Mouse (Mus musculus) midbrain, postnatal 0 days (tissue): ENCODE measurements at regions not wholly inside any gene's neighbourhood (a gene's known extent, or its start where the extent isn't known, plus 50 kb on each side); places are given as distances from the start of the nearest gene placed in this dataset.

ENCODE experiments used
- ATAC-seq: fragments of 200-750 bp; cut with Nextera tagmentation; 2 replicates; pipeline ENCODE4 v1.8.0; 2017; ENCODE audit warnings: moderate number of reproducible peaks, mild to moderate bottlenecking, moderate TSS enrichment, moderate library complexity; ENCODE audit not compliant: low FRiP score
- DNase-seq: peaks from one replicate; pipeline ENCODE4 v3.0.0-alpha.2; 2015; ENCODE audit warnings: low spot score
- H3K27ac ChIP-seq: fragments of 300-500 bp; sonication (generic); 2 replicates; pipeline ENCODE4 v1.5.1; 2014; ENCODE audit warnings: low read depth, mild to moderate bottlenecking, low read length, mixed read lengths
- H3K27me3 ChIP-seq: fragments of 300-500 bp; sonication (generic); 2 replicates; pipeline ENCODE4 v1.6.1; 2014; ENCODE audit warnings: low read length, control low read depth, mixed read lengths; ENCODE audit not compliant: insufficient read depth
- H3K36me3 ChIP-seq: fragments of 300-500 bp; sonication (generic); 2 replicates; pipeline ENCODE4 v1.6.1; 2014; ENCODE audit warnings: low read length, control low read depth, mixed read lengths; ENCODE audit not compliant: insufficient read depth
- H3K4me1 ChIP-seq: fragments of 300-500 bp; sonication (generic); 2 replicates; pipeline ENCODE4 v1.6.1; 2014; ENCODE audit warnings: mild to moderate bottlenecking, control low read depth, antibody characterized with exemption, low read length, mixed read lengths; ENCODE audit not compliant: insufficient read depth
- H3K4me2 ChIP-seq: fragments of 300-500 bp; sonication (generic); 2 replicates; pipeline ENCODE4 v1.6.1; 2014; ENCODE audit warnings: low read depth, mild to moderate bottlenecking, low read length, mixed read lengths; ENCODE audit not compliant: poor library complexity, severe bottlenecking
- H3K4me3 ChIP-seq: fragments of 300-500 bp; sonication (generic); 2 replicates; pipeline ENCODE4 v1.5.1; 2014; ENCODE audit warnings: low read depth, mild to moderate bottlenecking, low read length, moderate library complexity
- H3K9ac ChIP-seq: fragments of 300-500 bp; sonication (generic); replicated peaks from 2 replicates; pipeline ENCODE4 v1.6.1; 2014; ENCODE audit warnings: mild to moderate bottlenecking, low read length, moderate library complexity, mixed read lengths; ENCODE audit not compliant: poor library complexity, severe bottlenecking
- H3K9me3 ChIP-seq: fragments of 300-500 bp; sonication (generic); 2 replicates; pipeline ENCODE4 v1.6.1; 2016; ENCODE audit warnings: low read length, control low read depth
- CTCF ChIP-seq: IDR thresholded peaks from 2 replicates; pipeline ENCODE4 v1.5.1; 2016; ENCODE audit warnings: antibody characterized with exemption, mild to moderate bottlenecking
- WGBS: fragments of 180-500 bp; shearing (Covaris S2); extraction: QIAGEN DNeasy Blood & Tissue Kit; methylation state at CpG from one replicate; pipeline ENCODE4 v1.1.7; 2014; 5-methylcytosine and 5-hydroxymethylcytosine counted together

DNA sequence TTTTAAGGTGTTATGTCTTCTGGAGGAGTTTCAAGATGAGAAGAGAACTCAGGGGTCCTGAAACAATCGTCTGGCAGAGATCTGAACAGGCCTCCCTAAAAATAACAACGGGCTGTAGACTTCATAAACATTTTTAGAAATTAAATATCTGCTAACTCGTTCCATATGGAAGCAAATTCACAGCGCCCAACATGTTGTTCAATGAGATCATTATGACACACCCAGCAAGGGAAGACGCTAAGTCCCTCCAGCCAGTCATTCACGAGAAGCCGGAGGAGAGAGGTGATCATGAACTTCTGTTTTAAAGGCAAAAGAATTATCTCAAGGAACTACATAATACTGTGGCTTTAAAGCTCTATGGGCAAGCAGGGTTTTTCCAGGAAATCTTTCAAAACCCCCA, 334.8 kb downstream of the Efna5 start:
- no peak overlapping the region for H3K9ac ChIP-seq
- H3K27ac ChIP-seq, result no peak overlapping the region
- H3K27me3 ChIP-seq, result no peaks in the 10 kb centered on the region
- no peaks in the 10 kb centered on the region for H3K4me1 ChIP-seq
- ATAC-seq, result no peak
- WGBS, result 86% methylated on average over 7 of the region's 7 CpGs
- no peaks in the 10 kb centered on the region for H3K36me3 ChIP-seq
- no peak for DNase-seq
- H3K4me3 ChIP-seq, result no peak overlapping the region
- TF ChIP-seq CTCF, result no peak
- no peak overlapping the region for H3K4me2 ChIP-seq
- H3K9me3 ChIP-seq, result no peaks in the 10 kb centered on the region

DNA sequence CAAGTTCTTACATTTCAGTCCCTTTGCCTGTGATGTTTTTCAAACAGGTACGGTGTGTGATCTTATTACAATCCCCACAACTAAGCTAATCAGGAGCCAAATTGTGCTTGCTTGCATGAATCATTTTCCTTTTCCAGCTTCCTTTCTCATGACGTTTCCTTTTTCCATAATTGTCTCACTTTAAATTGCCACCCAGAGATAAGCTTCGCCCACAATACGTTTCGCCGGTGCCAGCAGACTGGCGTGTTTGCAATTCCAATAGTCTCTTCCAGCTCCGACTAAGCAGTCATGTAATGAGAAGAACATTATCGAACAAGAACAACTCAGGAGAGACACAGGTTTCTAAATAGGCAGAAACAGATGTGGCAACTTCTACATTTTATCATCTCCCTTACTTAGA, 335.8 kb downstream of the Efna5 start:
- no peak for TF ChIP-seq CTCF
- Histone ChIP-seq H3K9ac (no peak overlapping the region), H3K27ac (no peak overlapping the region), H3K4me3 (no peak overlapping the region), H3K4me2 (peak overlapping the region; percentile 18; the same call in 1 of the 2 replicates), H3K9me3 (no peaks in the 10 kb centered on the region), H3K27me3 (no peaks in the 10 kb centered on the region), H3K36me3 (no peaks in the 10 kb centered on the region), H3K4me1 (no peaks in the 10 kb centered on the region)
- no peak for DNase-seq
- WGBS, result 41% methylated on average over 9 of the region's 9 CpGs
- ATAC-seq, result no peak

DNA sequence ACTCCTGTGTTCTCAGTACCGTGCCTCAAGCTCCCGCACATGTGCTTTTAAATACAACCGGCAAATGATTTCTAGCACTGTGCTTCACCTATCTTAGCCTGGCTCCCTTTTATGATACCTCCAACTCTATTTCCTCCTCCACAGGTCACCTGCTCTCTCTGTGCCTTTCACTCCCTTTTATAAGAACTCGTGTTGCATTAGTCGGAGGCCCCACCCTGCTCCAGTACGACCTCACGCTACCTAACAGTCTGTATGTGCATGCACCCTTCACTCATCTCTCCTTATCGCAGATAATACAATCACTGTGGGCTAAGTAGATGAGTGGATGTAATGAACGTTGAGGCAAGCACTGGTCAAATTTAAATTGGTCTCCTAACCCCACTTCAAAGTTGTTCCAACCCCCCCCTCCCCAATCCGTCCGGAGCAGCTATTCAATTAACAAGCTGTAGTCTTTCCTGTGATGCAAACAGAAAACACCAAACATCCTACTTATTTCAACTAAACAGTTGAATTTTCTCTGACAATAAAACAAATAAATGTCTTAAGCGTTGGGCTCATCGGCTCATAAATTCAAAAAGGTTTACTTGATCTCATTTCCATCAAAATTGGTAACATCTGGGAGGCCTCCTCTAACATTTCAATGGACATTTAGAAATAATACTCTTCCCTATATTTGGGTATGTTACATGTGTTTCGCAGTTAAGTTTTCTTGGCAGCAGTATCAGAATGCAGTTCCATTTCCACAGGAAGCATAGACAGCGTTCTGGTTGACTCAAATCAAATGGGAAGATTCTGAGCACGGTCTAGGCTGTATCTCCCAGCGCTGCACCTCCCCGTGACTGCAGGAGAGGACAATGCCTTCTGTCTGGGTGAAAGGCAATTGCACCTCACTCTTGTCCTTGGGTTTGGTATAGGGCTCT, 337.8 kb downstream of the Efna5 start:
- WGBS, result 86% methylated on average over 18 of the region's 18 CpGs
- ATAC-seq (no peak), DNase-seq (no peak)
- no peak for TF ChIP-seq CTCF
- Histone ChIP-seq H3K4me1 (no peaks in the 10 kb centered on the region), H3K9me3 (no peaks in the 10 kb centered on the region), H3K4me3 (no peak overlapping the region), H3K4me2 (no peak overlapping the region), H3K36me3 (no peaks in the 10 kb centered on the region), H3K9ac (no peak overlapping the region), H3K27me3 (no peaks in the 10 kb centered on the region), H3K27ac (no peak overlapping the region)

DNA sequence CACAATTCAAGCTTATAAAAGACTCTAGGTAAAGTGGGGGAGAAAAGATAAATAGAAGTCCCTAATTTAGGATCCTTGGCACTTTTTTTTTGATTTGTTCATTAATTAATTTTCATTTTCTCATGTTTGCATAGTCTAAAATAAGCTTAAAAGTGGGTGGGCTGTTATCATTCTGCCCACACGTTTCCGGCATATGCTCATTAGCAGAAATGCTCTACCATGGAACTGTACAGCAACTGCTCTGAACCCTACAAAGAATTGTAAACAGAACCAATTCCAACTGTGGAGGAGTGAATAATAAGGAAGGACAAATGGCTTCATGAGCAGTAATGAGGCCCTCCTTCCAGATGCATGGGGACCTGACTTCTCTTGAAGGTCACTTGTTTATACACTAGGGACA, 351.2 kb downstream of the Efna5 start:
- Histone ChIP-seq H3K4me2 (no peak overlapping the region), H3K9me3 (no peaks in the 10 kb centered on the region), H3K27ac (no peak overlapping the region), H3K27me3 (no peaks in the 10 kb centered on the region), H3K4me3 (no peak overlapping the region), H3K36me3 (no peaks in the 10 kb centered on the region), H3K9ac (no peak overlapping the region), H3K4me1 (no peaks in the 10 kb centered on the region)
- WGBS, result 91% methylated on average over 2 of the region's 2 CpGs
- ATAC-seq (no peak), DNase-seq (no peak)
- no peak for TF ChIP-seq CTCF

DNA sequence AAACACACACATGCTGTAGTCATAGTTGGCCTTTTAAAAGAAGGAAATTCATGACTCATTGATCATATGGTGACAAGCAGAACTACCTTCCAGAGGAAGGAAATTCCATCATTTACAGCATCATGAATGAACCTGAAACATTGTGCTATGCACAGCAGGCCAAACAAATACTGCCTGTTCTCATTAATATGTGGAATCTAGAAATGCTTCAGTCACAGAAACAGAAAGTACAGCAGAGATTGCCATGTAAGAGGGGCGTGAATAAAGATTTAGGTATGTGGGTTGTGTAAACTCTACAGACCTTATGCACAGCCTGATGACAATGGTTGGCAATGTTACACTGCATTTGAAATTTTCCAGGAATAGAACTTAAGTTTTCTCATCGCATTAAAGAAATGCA, 353.6 kb downstream of the Efna5 start:
- no peak for TF ChIP-seq CTCF
- Histone ChIP-seq H3K9me3 (no peaks in the 10 kb centered on the region), H3K27me3 (no peaks in the 10 kb centered on the region), H3K4me2 (no peak overlapping the region), H3K4me3 (no peak overlapping the region), H3K36me3 (no peaks in the 10 kb centered on the region), H3K9ac (no peak overlapping the region), H3K4me1 (no peaks in the 10 kb centered on the region), H3K27ac (no peak overlapping the region)
- DNase-seq (no peak), ATAC-seq (no peak)
- WGBS, result 92% methylated on average over 2 of the region's 2 CpGs

DNA sequence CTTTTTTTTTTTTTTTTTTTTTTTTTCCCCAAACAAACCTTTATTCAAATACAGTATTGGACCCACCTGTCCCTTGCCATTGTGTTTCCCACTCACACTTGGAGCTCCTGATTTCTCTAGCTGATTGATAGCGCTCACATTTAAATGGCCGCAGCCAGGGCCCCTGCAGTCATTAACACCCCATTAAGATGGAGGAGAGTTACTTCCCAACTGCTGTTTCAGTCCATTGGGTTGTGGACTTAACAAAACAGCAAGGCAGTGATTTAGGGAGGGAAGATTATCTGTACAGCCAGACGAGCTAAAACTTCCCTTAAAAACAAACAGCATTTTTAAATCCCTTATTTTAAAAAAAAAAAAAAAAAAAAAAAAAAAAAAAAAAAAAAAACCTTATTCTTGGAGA, 367.5 kb downstream of the Efna5 start:
- H3K27me3 ChIP-seq, result no peaks in the 10 kb centered on the region
- H3K36me3 ChIP-seq, result no peaks in the 10 kb centered on the region
- H3K9ac ChIP-seq, result no peak overlapping the region
- ATAC-seq (no peak), DNase-seq (no peak)
- no peaks in the 10 kb centered on the region for H3K9me3 ChIP-seq
- no peak for TF ChIP-seq CTCF
- H3K4me2 ChIP-seq, result no peak overlapping the region
- H3K4me3 ChIP-seq, result no peak overlapping the region
- H3K27ac ChIP-seq, result no peak overlapping the region
- H3K4me1 ChIP-seq, result no peaks in the 10 kb centered on the region
- 70% methylated on average over 3 of the region's 3 CpGs for WGBS
